23 mouse cellular contexts compared by ENCODE assay signal in the genomic region with DNA sequence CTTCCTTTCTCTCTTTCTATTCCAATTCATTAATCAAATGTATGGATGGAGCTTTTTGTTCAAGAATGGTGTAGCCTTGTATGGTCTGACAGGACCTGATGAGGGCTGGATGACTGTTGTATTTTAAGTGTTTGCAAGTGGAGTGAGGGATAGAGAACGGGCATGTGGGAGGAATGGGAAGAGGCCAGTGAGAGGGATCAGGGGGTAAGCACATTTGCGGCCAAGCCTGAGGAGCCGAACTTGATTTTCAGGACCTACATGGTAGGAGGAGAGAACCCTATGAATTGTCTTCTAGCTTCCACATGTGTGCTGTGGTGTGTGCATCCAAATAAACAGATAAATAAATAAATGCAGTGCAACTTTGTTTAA. TPM values are rescaled to one million over a fixed set of nuclear protein-coding genes. Genes with fewer than 3 reads are reported as not detected.
DNase-seq lines count a peak whose midpoint lies in the region; ATAC-seq and TF ChIP-seq lines count a peak whose summit lies in the region.
"Had no signal": no experiment of that assay in that cellular context is flagged by ENCODE, and none has a peak within 500 bp of the region (broad histone marks: within the 10 kb centered on the region; RNA-seq: fewer than 3 reads in every experiment).

No protein-coding gene starts in this region.

- TF ChIP-seq POLR2A in lung, adult 2 months (IDR thresholded peaks at IDR 0.05; ENCODE audit: borderline replicate concordance, extremely low read depth, low read depth, low read length) = no peak

- intact Hi-C loops in heart, postnatal 25 days (cut with DNase I) = no loop called here

- DNase-seq in heart, postnatal 25 days (ENCODE audit: low spot score) = no peak
- DNase-seq in kidney, postnatal 10 days = no peak
- no peak for DNase-seq in lung, adult 2 months
- no peak for DNase-seq in layer of hippocampus, adult 9-11 months
- DNase-seq: cerebellum, adult 18-20 months; layer of hippocampus, postnatal 36 days; liver, postnatal 0 days; right cerebral cortex, postnatal 14 days; spleen, adult 18-20 months; thymus, postnatal 25 days had no signal

- 50% methylated on average over 3 of the region's 3 CpGs for whole genome bisulfite sequencing in heart, embryonic 12.5 days
- 40% methylated on average over 3 of the region's 3 CpGs for WGBS in kidney, embryonic 16.5 days
- WGBS in heart, embryonic 15.5 days = 40% methylated on average over 3 of the region's 3 CpGs
- 64% methylated on average over 3 of the region's 3 CpGs for WGBS in intestine, embryonic 15.5 days
- 66% methylated on average over 3 of the region's 3 CpGs for WGBS in lung, adult 2 months

- H3K36me3 ChIP-seq in heart, embryonic 12.5 days = no peaks in the 10 kb centered on the region
- H3K36me3 ChIP-seq in kidney, embryonic 16.5 days (ENCODE audit: insufficient read depth, low read length) = no peaks in the 10 kb centered on the region
- H3K36me3 ChIP-seq in heart, embryonic 15.5 days = no peaks in the 10 kb centered on the region
- no peaks in the 10 kb centered on the region for H3K36me3 ChIP-seq in intestine, embryonic 15.5 days
- H3K36me3 ChIP-seq: embryonic facial prominence, embryonic 12.5 days; forebrain, embryonic 12.5 days; limb, embryonic 12.5 days; midbrain, embryonic 12.5 days had no signal

- peak overlapping the region; percentile 28; the same call in 1 of the 2 replicates for H3K4me2 ChIP-seq in heart, embryonic 12.5 days
- no peak overlapping the region for H3K4me2 ChIP-seq in kidney, embryonic 16.5 days (replicated peaks; ENCODE audit: low read depth, low read length)
- no peak overlapping the region for H3K4me2 ChIP-seq in heart, embryonic 15.5 days
- H3K4me2 ChIP-seq in intestine, embryonic 15.5 days (replicated peaks) = peak overlapping the region; percentile 9; the same call in 1 of the 2 replicates
- H3K4me2 ChIP-seq: embryonic facial prominence, embryonic 12.5 days; forebrain, embryonic 12.5 days; limb, embryonic 12.5 days; liver, embryonic 11.5 days; midbrain, embryonic 12.5 days had no signal

- no peak for ATAC-seq in heart, embryonic 12.5 days (ENCODE audit: insufficient number of reproducible peaks, low FRiP score)
- ATAC-seq in kidney, embryonic 16.5 days (ENCODE audit: low FRiP score, low TSS enrichment) = no peak
- ATAC-seq in heart, embryonic 15.5 days (replicated peaks; ENCODE audit: insufficient number of reproducible peaks, insufficient read depth, low FRiP score, low read depth) = no peak
- peak; percentile 5; the same call in 1 of the 2 replicates for ATAC-seq in intestine, embryonic 15.5 days
- ATAC-seq: hindbrain, postnatal 0 days; liver, postnatal 0 days had no signal

- H3K27me3 ChIP-seq in heart, embryonic 12.5 days (replicated peaks) = no peaks in the 10 kb centered on the region
- H3K27me3 ChIP-seq in kidney, embryonic 16.5 days (ENCODE audit: insufficient read depth, low read length) = no peaks in the 10 kb centered on the region
- H3K27me3 ChIP-seq in heart, embryonic 15.5 days = no peaks in the 10 kb centered on the region
- H3K27me3 ChIP-seq in intestine, embryonic 15.5 days (replicated peaks) = no peaks in the 10 kb centered on the region
- H3K27me3 ChIP-seq: forebrain, embryonic 12.5 days; limb, embryonic 12.5 days; midbrain, embryonic 12.5 days had no signal

- no peak overlapping the region for H3K9ac ChIP-seq in heart, embryonic 12.5 days
- no peak overlapping the region for H3K9ac ChIP-seq in kidney, embryonic 16.5 days (replicated peaks; ENCODE audit: low read length)
- no peak overlapping the region for H3K9ac ChIP-seq in heart, embryonic 15.5 days
- no peak overlapping the region for H3K9ac ChIP-seq in intestine, embryonic 15.5 days
- H3K9ac ChIP-seq: embryonic facial prominence, embryonic 12.5 days; forebrain, embryonic 12.5 days; limb, embryonic 12.5 days; liver, postnatal 0 days; midbrain, embryonic 12.5 days had no signal

- H3K9me3 ChIP-seq in heart, embryonic 12.5 days (replicated peaks) = no peaks in the 10 kb centered on the region
- no peaks in the 10 kb centered on the region for H3K9me3 ChIP-seq in kidney, embryonic 16.5 days (ENCODE audit: low read length)
- H3K9me3 ChIP-seq in heart, embryonic 15.5 days (replicated peaks) = no peaks in the 10 kb centered on the region
- no peaks in the 10 kb centered on the region for H3K9me3 ChIP-seq in intestine, embryonic 15.5 days
- H3K9me3 ChIP-seq: embryonic facial prominence, embryonic 12.5 days; forebrain, embryonic 12.5 days; limb, embryonic 12.5 days; midbrain, embryonic 12.5 days had no signal

- H3K4me3 ChIP-seq in heart, embryonic 12.5 days = no peak overlapping the region
- no peak overlapping the region for H3K4me3 ChIP-seq in kidney, embryonic 16.5 days (ENCODE audit: low read length)
- H3K4me3 ChIP-seq in heart, embryonic 15.5 days = no peak overlapping the region
- H3K4me3 ChIP-seq in intestine, embryonic 15.5 days (replicated peaks) = no peak overlapping the region
- H3K4me3 ChIP-seq in lung, adult 2 months (replicated peaks; ENCODE audit: extremely low read depth, low read depth, low read length) = no peak overlapping the region
- H3K4me3 ChIP-seq: embryonic facial prominence, embryonic 12.5 days; erythroblast, embryonic 14.5 days; forebrain, embryonic 12.5 days; layer of hippocampus, adult 2 months; limb, embryonic 12.5 days; midbrain, embryonic 12.5 days had no signal

- H3K27ac ChIP-seq in heart, embryonic 12.5 days (ENCODE audit: poor library complexity, severe bottlenecking) = peak overlapping the region; percentile 46
- peak overlapping the region; percentile 83 for H3K27ac ChIP-seq in kidney, embryonic 16.5 days (ENCODE audit: low read length)
- H3K27ac ChIP-seq in heart, embryonic 15.5 days = peak overlapping the region; percentile 57
- H3K27ac ChIP-seq in intestine, embryonic 15.5 days = peak overlapping the region; percentile 59; the same call in 1 of the 2 replicates
- H3K27ac ChIP-seq: embryonic facial prominence, embryonic 12.5 days; forebrain, embryonic 12.5 days; hindbrain, postnatal 0 days; layer of hippocampus, adult 2 months; limb, embryonic 12.5 days; midbrain, embryonic 12.5 days had no signal

- TF ChIP-seq CTCF in lung, adult 2 months (IDR thresholded peaks at IDR 0.05; ENCODE audit: insufficient read depth, low read length) = no peak

- H3K4me1 ChIP-seq in heart, embryonic 12.5 days (replicated peaks) = peaks cover 38% of the 10 kb centered on the region
- peaks cover 35% of the 10 kb centered on the region for H3K4me1 ChIP-seq in kidney, embryonic 16.5 days (ENCODE audit: insufficient read depth, low read length)
- peaks cover 27% of the 10 kb centered on the region for H3K4me1 ChIP-seq in heart, embryonic 15.5 days (replicated peaks)
- peaks cover 16% of the 10 kb centered on the region for H3K4me1 ChIP-seq in intestine, embryonic 15.5 days (replicated peaks)
- no peaks in the 10 kb centered on the region; the same call in 1 of the 2 replicates for H3K4me1 ChIP-seq in lung, adult 2 months (ENCODE audit: control insufficient read depth, insufficient read depth, low read length)
- H3K4me1 ChIP-seq: forebrain, embryonic 12.5 days; limb, embryonic 12.5 days; midbrain, embryonic 12.5 days had no signal

RNA-seq across cellular contexts. Expression of a gene that starts 42.6 kb away (rescaled TPM):
- 0.95 and 1.3 TPM in 2 replicates for polyA plus RNA-seq in heart, embryonic 12.5 days (2016; fragmentation: Nextera tagmentation; extraction: Ambion mirVana)
- 1 to 10 TPM; 1.3 TPM for total RNA-seq in heart, postnatal 25 days (2021)
- polyA plus RNA-seq in kidney, embryonic 16.5 days (2015; fragmentation: Nextera tagmentation; extraction: Ambion mirVana) = 1.0 and 1.7 TPM in 2 replicates
- 0.83 and 1.1 TPM in 2 replicates for polyA plus RNA-seq in heart, embryonic 15.5 days (2015; fragmentation: Nextera tagmentation; extraction: Ambion mirVana)
- polyA plus RNA-seq in intestine, embryonic 15.5 days (2015; fragmentation: Nextera tagmentation; extraction: Ambion mirVana) = 2.2 and 2.5 TPM in 2 replicates
- 10.6 and 15.2 TPM in 2 replicates for polyA plus RNA-seq in lung, adult 2 months (2012; rRNA removed)
- total RNA-seq: hindbrain, postnatal 0 days; MEL had no signal
- polyA plus RNA-seq: erythroblast, embryonic 14.5 days; forebrain, embryonic 12.5 days had no signal

RNA-seq across cellular contexts. Expression of a gene that starts 49.0 kb away (rescaled TPM):
- polyA plus RNA-seq in heart, embryonic 12.5 days (2016; fragmentation: Nextera tagmentation; extraction: Ambion mirVana) = 11.4 and 11.8 TPM in 2 replicates
- under 1 TPM; 0.25 to 0.55 TPM for total RNA-seq in heart, postnatal 25 days (2021)
- 45.7 and 58.1 TPM in 2 replicates for polyA plus RNA-seq in kidney, embryonic 16.5 days (2015; fragmentation: Nextera tagmentation; extraction: Ambion mirVana)
- polyA plus RNA-seq in heart, embryonic 15.5 days (2015; fragmentation: Nextera tagmentation; extraction: Ambion mirVana) = 2.9 and 7.7 TPM in 2 replicates
- polyA plus RNA-seq in intestine, embryonic 15.5 days (2015; fragmentation: Nextera tagmentation; extraction: Ambion mirVana) = 68.7 and 77.8 TPM in 2 replicates
- 11.1 and 11.8 TPM in 2 replicates for polyA plus RNA-seq in lung, adult 2 months (2012; rRNA removed)
- polyA plus RNA-seq: erythroblast, embryonic 14.5 days had no signal

RNA-seq across cellular contexts. Expression of a gene that starts 56.2 kb away (rescaled TPM):
- 8.5 and 9.4 TPM in 2 replicates for polyA plus RNA-seq in heart, embryonic 12.5 days (2016; fragmentation: Nextera tagmentation; extraction: Ambion mirVana)
- 1 to 10 TPM; 4.4 to 4.5 TPM for total RNA-seq in heart, postnatal 25 days (2021)
- polyA plus RNA-seq in kidney, embryonic 16.5 days (2015; fragmentation: Nextera tagmentation; extraction: Ambion mirVana) = 7.3 and 7.8 TPM in 2 replicates
- polyA plus RNA-seq in heart, embryonic 15.5 days (2015; fragmentation: Nextera tagmentation; extraction: Ambion mirVana) = 3.2 and 3.6 TPM in 2 replicates
- 6.3 and 6.4 TPM in 2 replicates for polyA plus RNA-seq in intestine, embryonic 15.5 days (2015; fragmentation: Nextera tagmentation; extraction: Ambion mirVana)
- 8.2 and 9.1 TPM in 2 replicates for polyA plus RNA-seq in lung, adult 2 months (2012; rRNA removed)

Comparison
In these comparisons a context has a peak if more than half of its experiments do, and no peak if none do; other contexts are left out.
1. H3K4me2 ChIP-seq: peak in heart, embryonic 12.5 days (single experiment) and intestine, embryonic 15.5 days (single experiment); none in kidney, embryonic 16.5 days (single experiment) and heart, embryonic 15.5 days (single experiment).
2. Peak in every context shown above with its lines, with median percentiles within 50 percentile points of each other: H3K27ac ChIP-seq.